Mouse (Mus musculus) brain, embryonic 14.5 days (tissue): ENCODE measurements around the gene Fgfr1op2.

Source experiments
- CTCF ChIP-seq: fragments of 200-500 bp; IDR thresholded peaks from 2 replicates; pipeline ENCODE4 v1.5.1; 2012; ENCODE audit warnings: inconsistent platforms, mild to moderate bottlenecking, moderate library complexity, borderline replicate concordance; ENCODE audit not compliant: insufficient read depth, insufficient read length; ENCODE audit errors: extremely low read depth
- POLR2A ChIP-seq: fragments of 200-500 bp; IDR thresholded peaks from 2 replicates; pipeline ENCODE4 v1.6.1; 2012; ENCODE audit warnings: mild to moderate bottlenecking, inconsistent platforms, borderline replicate concordance; ENCODE audit not compliant: poor library complexity, insufficient read depth, insufficient read length, severe bottlenecking; ENCODE audit errors: extremely low read depth

- TF ChIP-seq CTCF (no peak), POLR2A (no peak)
Measured at GRCm38 (mm10) chr6:146643184-146643570, 66.2 kb downstream of the Fgfr1op2 start.
